Mouse (Mus musculus) olfactory bulb, adult 2 months (tissue): ENCODE results near the gene Pafah1b1. TPM values are rescaled to one million over a fixed set of nuclear protein-coding genes. Genes with fewer than 3 reads are reported as not detected.
A peak's percentile ranks its signal among the peaks of the same experiment; 100 is the strongest.

Source experiments
- H3K27ac ChIP-seq: fragments of 200-500 bp; 2 replicates; pipeline ENCODE4 v1.5.1; 2012; ENCODE audit warnings: low read depth, low read length; ENCODE audit not compliant: insufficient read depth
- H3K4me1 ChIP-seq: fragments of 200-500 bp; 2 replicates; pipeline ENCODE4 v1.6.1; 2012; ENCODE audit warnings: low read length; ENCODE audit not compliant: control insufficient read depth, insufficient read depth
- H3K4me3 ChIP-seq: fragments of 200-500 bp; 2 replicates; pipeline ENCODE4 v1.5.1; 2012; ENCODE audit warnings: mild to moderate bottlenecking, low read depth, low read length, moderate library complexity; ENCODE audit not compliant: insufficient read depth
- CTCF ChIP-seq: fragments of 200-500 bp; IDR thresholded peaks from 2 replicates; pipeline ENCODE4 v1.5.1; 2012; ENCODE audit warnings: low read depth, mild to moderate bottlenecking, low read length, moderate library complexity; ENCODE audit not compliant: insufficient read depth
- POLR2A ChIP-seq: fragments of 200-500 bp; IDR thresholded peaks from 2 replicates; pipeline ENCODE4 v1.6.1; 2012; ENCODE audit warnings: mild to moderate bottlenecking, low read depth, low read length, moderate library complexity; ENCODE audit not compliant: insufficient read depth
- WGBS: fragments of 180-500 bp; shearing (Covaris S2); methylation state at CpG from one replicate; pipeline ENCODE4 v1.1.7; 2018; 5-methylcytosine and 5-hydroxymethylcytosine counted together
- polyA plus RNA-seq: library from polyadenylated mRNA; stranded (reverse); fragments of >200 nt; gene quantifications from 2 replicates; pipeline ENCODE4 v1.2.4, GENCODE M21; 2012; ENCODE audit warnings: low replicate concordance; ENCODE audit not compliant: missing spikeins, insufficient read depth, insufficient read length

The Pafah1b1 gene
- polyA plus RNA-seq, 1 experiment: 143 TPM

DNA sequence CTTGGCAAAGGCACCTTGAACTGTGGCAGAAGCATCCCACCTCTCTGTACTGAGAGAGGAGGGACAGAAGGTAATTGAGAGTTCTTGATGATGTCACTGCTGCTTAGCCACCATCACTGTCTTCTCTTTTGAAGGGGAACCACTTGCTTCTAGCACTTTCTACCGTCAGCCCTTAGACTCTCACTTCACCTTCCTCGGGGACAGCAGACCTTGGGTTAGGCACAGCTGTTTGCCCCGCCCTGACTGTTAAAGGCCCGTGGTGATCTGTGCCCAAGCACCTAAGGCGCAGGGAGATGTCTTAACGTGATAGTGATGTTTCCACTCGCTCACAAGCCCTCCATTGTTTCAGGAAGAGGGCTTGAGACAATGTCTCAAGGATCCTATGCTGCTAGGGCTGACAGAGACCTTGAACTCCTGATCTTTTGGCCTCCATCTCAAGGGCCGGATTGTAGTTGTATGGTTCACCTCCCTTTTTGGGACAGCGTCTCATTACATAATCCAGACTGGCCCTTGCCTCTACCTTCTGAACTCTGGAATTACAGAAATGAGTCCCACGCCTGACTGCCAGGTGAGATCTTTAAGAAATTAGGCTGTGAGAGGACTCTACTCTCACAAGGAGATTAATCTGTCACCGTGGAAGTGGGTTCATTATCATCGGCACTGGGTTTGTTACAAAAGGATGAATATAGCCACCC, 36.7 kb upstream of the Pafah1b1 start:
- TF ChIP-seq POLR2A (no peak), CTCF (no peak)
- H3K27ac ChIP-seq: no peak overlapping the region
- WGBS: 79% methylated on average over 12 of the region's 12 CpGs
- H3K4me1 ChIP-seq: no peaks in the 10 kb centered on the region
- H3K4me3 ChIP-seq: no peak overlapping the region

DNA sequence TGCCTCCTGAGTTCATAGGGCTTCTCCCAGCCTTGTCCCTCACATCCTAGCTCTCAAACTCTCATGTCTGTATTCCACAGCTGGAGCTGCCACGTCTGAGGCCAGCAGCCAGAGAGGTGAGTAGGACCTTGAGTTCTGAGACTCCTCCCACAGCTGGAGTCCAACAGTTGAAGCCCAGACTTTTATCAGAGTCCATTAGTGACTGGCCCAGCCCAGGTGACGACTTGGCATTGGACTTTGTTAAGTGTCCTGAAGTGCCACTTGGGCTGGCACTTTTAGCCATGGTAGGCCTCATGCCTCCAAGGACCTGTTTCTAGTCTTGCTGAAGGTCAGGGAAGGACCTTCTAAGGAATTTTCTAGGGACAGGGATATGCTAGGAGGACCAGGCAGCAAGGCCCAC, 32.2 kb upstream of the Pafah1b1 start:
- Histone ChIP-seq H3K27ac (no peak overlapping the region), H3K4me3 (no peak overlapping the region), H3K4me1 (peaks cover 1% of the 10 kb centered on the region)
- TF ChIP-seq CTCF (no peak), POLR2A (no peak)
- WGBS: 84% methylated on average over 2 of the region's 2 CpGs

DNA sequence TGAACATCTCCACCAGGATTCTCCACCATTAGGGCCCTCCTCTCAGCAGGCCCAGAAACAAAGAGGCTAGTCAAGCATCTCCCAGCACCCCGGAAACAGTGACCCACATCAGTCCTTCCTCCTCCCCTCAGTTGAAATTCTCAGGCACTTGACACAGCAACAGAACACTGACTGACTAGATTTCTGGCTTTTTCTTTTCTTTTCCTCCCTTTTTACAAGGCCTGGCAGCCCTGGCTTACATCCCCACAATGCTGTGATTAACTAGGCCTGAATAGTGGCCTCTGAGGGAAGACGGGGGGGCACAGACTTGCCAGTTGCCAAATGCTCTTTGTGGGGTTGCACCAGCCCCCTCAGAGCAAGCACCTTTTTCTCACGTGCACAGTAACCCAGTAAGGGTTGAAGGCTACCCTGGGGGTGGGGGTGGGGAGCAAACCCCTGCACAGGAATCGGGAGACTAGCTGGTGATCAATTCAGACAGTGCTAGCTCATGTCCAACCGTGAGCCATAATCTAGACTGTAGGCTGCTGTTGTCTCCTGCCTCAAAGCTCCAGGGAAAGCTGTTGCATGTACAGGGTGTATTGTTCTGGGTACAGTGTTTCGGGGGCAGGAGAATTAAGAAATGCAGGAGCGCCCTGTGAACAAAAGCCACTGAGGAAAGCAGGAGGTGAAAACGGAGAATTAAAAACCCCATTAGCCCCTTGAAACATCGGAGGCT, 27.0 kb upstream of the Pafah1b1 start:
- 39% methylated on average over 9 of the region's 9 CpGs for WGBS
- peak overlapping the region; percentile 45 for H3K27ac ChIP-seq
- no peak overlapping the region for H3K4me3 ChIP-seq
- no peak for TF ChIP-seq CTCF
- TF ChIP-seq POLR2A: no peak
- H3K4me1 ChIP-seq: peaks cover 7% of the 10 kb centered on the region

DNA sequence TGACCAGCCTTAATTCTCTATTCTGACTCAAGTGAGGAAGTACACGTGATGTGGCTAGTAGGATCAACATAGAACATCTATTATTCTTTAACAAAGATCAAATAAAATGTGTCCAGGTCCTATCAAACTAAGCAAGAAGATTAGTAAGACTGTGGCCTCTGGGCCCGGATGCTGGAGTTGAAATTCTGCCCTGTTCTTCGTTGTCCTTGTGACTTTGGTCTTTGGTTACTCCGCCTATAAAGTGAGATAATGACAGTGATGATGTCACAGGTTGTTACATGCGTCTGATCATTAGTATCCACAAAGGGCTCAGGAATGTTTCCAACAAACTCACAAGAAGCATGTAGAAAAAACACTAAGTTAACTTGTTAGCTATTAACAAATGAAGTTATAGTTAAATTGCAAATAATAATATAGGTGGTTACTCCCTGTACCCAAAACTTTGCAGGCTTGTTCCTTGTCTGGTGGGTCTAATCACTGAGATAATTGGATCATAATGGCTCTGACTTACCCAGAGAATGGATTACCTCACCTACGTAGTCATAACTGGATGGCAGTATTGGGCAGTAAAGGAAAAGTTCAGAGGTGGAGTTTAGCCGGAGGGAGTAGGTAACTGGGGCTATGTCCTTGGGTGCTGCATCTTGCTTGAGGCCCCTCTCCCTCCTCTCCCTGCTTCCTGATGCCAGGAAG, 26.3 kb upstream of the Pafah1b1 start:
- H3K4me1 ChIP-seq: peaks cover 7% of the 10 kb centered on the region
- H3K27ac ChIP-seq: peak overlapping the region; percentile 45; the same call in 1 of the 2 replicates
- no peak overlapping the region for H3K4me3 ChIP-seq
- TF ChIP-seq POLR2A: no peak
- no peak for TF ChIP-seq CTCF
- 82% methylated on average over 7 of the region's 7 CpGs for WGBS

DNA sequence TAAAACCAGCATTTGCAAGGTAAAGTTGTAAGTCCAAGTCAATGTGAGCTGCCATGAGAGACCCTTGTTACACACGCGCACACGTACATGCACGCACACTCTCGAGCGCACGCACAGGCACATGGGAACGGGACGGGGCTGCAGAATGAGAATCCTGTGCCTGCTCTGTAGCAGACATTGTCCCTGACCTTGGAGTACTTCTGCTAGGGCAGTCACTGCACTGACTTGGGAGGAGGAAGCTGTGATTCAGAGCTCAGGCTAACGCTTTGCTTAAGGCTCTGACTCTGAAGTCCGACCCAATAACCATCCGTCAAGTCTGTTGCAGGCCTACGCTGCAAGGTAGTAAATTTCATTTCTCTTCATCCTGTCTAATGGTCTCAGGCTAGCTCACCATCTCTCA, 24.8 kb upstream of the Pafah1b1 start:
- H3K27ac ChIP-seq: no peak overlapping the region
- 96% methylated on average over 13 of the region's 13 CpGs for WGBS
- no peak for TF ChIP-seq POLR2A
- TF ChIP-seq CTCF: no peak
- H3K4me3 ChIP-seq: no peak overlapping the region
- H3K4me1 ChIP-seq: peaks cover 7% of the 10 kb centered on the region

DNA sequence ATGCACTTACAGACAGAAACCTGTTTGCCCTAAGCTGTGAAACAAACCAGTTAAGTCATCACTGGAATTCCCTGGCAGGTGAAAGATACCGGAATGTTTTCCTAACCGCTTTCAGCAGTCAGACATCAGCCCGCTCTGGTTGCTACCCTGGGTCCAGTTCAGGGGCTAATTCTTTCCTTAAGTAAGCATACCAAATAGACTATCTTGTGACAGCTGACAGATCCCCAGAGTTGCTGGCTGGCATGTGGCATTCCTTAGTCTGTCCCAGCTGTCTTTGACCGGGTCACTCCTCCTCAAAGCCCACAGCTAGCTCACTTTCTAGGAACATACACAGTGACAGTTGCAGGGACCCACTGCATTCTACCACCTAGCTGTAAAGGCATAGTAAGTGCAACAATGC, 23.6 kb upstream of the Pafah1b1 start:
- 60% methylated on average over 4 of the region's 4 CpGs for WGBS
- TF ChIP-seq POLR2A (no peak), CTCF (no peak)
- peaks cover 7% of the 10 kb centered on the region for H3K4me1 ChIP-seq
- H3K27ac ChIP-seq: no peak overlapping the region
- H3K4me3 ChIP-seq: no peak overlapping the region

DNA sequence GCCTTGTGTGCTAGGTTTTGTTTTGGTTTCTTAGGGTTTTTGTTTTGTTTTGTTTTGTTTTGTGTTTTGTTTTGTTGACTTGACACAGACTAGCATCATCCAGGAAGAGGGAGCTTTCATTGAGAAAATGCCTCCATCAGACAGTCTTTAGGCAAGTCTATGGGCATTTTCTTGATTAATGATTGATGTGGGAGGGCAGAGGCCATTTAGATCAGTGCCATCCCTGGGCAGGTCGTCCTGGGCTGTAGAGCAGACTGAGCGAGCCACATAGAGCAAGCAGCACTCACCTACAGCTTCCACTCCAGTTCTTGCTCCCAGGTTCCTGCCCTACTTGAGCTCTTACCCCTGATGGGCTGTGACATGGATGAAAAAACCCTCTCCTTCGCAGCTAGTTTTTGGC, 13.4 kb upstream of the Pafah1b1 start:
- Histone ChIP-seq H3K4me1 (no peaks in the 10 kb centered on the region), H3K4me3 (no peak overlapping the region), H3K27ac (no peak overlapping the region)
- TF ChIP-seq POLR2A (no peak), CTCF (no peak)
- 78% methylated on average over 3 of the region's 3 CpGs for WGBS

DNA sequence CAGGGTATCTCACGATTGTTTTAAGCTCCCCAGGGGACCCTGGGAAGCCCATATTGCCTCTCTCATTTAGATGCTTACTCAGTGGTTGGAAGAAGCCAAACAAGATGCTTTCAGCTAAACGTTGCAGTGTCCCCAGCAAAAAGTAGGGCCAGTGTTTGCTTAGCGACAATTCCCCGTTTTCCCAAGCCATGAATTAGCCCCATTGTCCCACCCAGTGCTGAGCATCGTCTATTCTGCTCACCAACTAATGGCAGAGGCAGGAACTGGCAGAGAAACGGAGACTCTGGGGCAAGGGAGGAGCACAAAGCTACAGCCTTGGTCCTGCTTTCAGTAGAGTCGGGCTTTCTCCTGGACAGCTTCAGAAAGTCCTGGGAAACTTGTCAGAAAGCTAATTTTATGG, 10.4 kb upstream of the Pafah1b1 start:
- Histone ChIP-seq H3K27ac (no peak overlapping the region), H3K4me3 (no peak overlapping the region), H3K4me1 (no peaks in the 10 kb centered on the region)
- TF ChIP-seq POLR2A: no peak
- TF ChIP-seq CTCF: no peak
- WGBS: 11% methylated on average over 7 of the region's 7 CpGs

DNA sequence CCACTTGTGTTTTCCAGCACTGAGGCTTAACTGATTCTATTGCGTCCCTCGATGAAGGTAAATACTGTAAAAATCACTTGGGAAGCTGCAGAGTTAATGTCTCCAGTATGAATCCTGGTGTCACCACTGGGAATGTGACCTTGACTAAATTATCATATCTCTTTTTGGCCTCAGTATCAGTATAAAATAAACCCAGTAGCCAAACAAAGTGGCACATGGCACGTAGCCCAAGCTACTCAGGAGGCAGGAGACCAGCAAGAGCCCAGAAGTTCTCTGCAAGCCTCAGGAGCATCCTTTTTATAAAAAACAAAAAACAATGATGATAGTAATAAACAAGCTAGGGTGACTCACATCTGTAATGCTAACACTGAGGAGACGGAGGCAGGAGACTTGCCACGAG, 711 bp upstream of the Pafah1b1 start:
- 47% methylated on average over 5 of the region's 5 CpGs for WGBS
- no peak overlapping the region for H3K4me3 ChIP-seq

More for the DNA sequence above, 711 bp upstream of the Pafah1b1 start:
- Histone ChIP-seq H3K27ac (no peak overlapping the region), H3K4me1 (no peaks in the 10 kb centered on the region)
- TF ChIP-seq CTCF (no peak), POLR2A (no peak)
